Mouse (Mus musculus): Measurements from ENCODE around the gene Btbd35f19. TPM values are rescaled to one million over a fixed set of nuclear protein-coding genes. Genes with fewer than 3 reads are reported as not detected.
"Not testable (repeated sequence)": the region's sequence is repeated elsewhere in the genome, so short reads cannot be mapped to it uniquely, and the experiment has no call there.

Gene Btbd35f19
- polyA plus RNA-seq (2017; shearing (Covaris generic)): not detected

GRCm38 (mm10) chrX:31383818-31384217 lies at the start of gene Btbd35f19:
TSS of gene Btbd35f19 (minus strand) at chrX:31383918.
- ATAC-seq: not testable (repeated sequence)

- not testable (repeated sequence) for ATAC-seq
Measured at GRCm38 (mm10) chrX:31341924-31342323, 41.8 kb downstream of the Btbd35f19 start.

- ATAC-seq: not testable (repeated sequence)
Measured at GRCm38 (mm10) chrX:31336154-31336553, 47.6 kb downstream of the Btbd35f19 start, which contains the start of gene Btbd35f26. TSS of gene Btbd35f26 (plus strand) at chrX:31336454.

Other genes with a start within 250 kb of the Btbd35f19 start
- gene Spin2f, start 130.0 kb downstream of the Btbd35f19 start, polyA plus RNA-seq (2017; shearing (Covaris generic)): not detected
- not detected for gene Btbd35f26, start 47.5 kb downstream of the Btbd35f19 start, polyA plus RNA-seq (2017; shearing (Covaris generic))
- gene Gm21883, start 190.4 kb upstream of the Btbd35f19 start, polyA plus RNA-seq (2017; shearing (Covaris generic)): not detected
- gene Spin2e, start 235.0 kb upstream of the Btbd35f19 start, polyA plus RNA-seq (2017; shearing (Covaris generic)): not detected

Data from inflammation-experienced regulatory T-cells, adult 6 months (primary cell).